Mouse (Mus musculus) spleen, adult 2 months (tissue): ENCODE results near the gene Leap2.

ENCODE experiments used
- CTCF ChIP-seq: fragments of 200-500 bp; IDR thresholded peaks from 2 replicates; pipeline ENCODE4 v1.5.1; 2011; ENCODE audit warnings: mild to moderate bottlenecking, inconsistent platforms; ENCODE audit not compliant: insufficient read depth, insufficient read length, insufficient replicate concordance; ENCODE audit errors: extremely low read depth
- POLR2A ChIP-seq: fragments of 200-500 bp; IDR thresholded peaks from 2 replicates; pipeline ENCODE4 v1.6.1; 2011; ENCODE audit warnings: low read depth, low read length, inconsistent platforms

DNA sequence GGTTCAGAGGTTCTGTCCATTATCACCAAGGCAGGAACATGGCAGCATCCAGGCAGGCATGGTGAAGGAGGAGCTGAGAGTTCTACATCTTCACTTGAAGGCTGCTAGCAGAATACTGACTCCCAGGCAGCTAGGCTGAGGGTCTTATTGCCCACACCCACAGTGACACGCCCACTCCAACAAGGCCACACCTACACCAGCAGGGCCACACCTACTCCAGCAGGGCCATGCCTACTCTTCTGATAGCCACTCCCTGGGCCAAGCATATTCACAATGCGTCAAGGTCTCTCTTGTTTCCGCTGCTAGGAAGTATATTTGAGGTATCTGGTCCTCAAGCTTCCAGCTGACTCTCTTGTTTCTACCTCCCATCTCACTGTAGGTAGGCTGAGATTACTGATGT, 36.0 kb upstream of the Leap2 start:
- TF ChIP-seq POLR2A = no peak
- TF ChIP-seq CTCF = no peak
